Mouse (Mus musculus): ENCODE data around the gene Srp54c.
"Not testable (repeated sequence)": the region's sequence is repeated elsewhere in the genome, so short reads cannot be mapped to it uniquely, and the experiment has no call there.

The Srp54c gene

GRCm38 (mm10) chr12:55229626-55230519, at the start of gene Srp54c:
Gene Srp54c, plus strand, starts transcription at chr12:55230168.
- DNase-seq (ENCODE audit: inconsistent ontology term): not testable (repeated sequence)

GRCm38 (mm10) chr12:55187686-55188085, 42.3 kb upstream of the Srp54c start:
- not testable (repeated sequence) for DNase-seq (ENCODE audit: inconsistent ontology term)

- not testable (repeated sequence) for DNase-seq (ENCODE audit: inconsistent ontology term)
Measured at GRCm38 (mm10) chr12:55189127-55189526, 40.8 kb upstream of the Srp54c start.

- not testable (repeated sequence) for DNase-seq (ENCODE audit: inconsistent ontology term)
Measured at GRCm38 (mm10) chr12:55199306-55199705, 30.7 kb upstream of the Srp54c start, which contains the start of gene 1700047I17Rik2. Gene 1700047I17Rik2, plus strand, starts transcription at chr12:55199592.

- not testable (repeated sequence) for DNase-seq (ENCODE audit: inconsistent ontology term)
Measured at GRCm38 (mm10) chr12:55199799-55200198, 30.2 kb upstream of the Srp54c start.

- not testable (repeated sequence) for DNase-seq (ENCODE audit: inconsistent ontology term)
Measured at GRCm38 (mm10) chr12:55212944-55213343, 17.0 kb upstream of the Srp54c start.

GRCm38 (mm10) chr12:55230520-55230861, 523 bp downstream of the Srp54c start:
- DNase-seq (ENCODE audit: inconsistent ontology term): not testable (repeated sequence)

GRCm38 (mm10) chr12:55242243-55242642, 12.3 kb downstream of the Srp54c start:
- not testable (repeated sequence) for DNase-seq (ENCODE audit: inconsistent ontology term)

GRCm38 (mm10) chr12:55261950-55262349, 32.0 kb downstream of the Srp54c start:
- not testable (repeated sequence) for DNase-seq (ENCODE audit: inconsistent ontology term)

GRCm38 (mm10) chr12:55263385-55263784, 33.4 kb downstream of the Srp54c start:
- not testable (repeated sequence) for DNase-seq (ENCODE audit: inconsistent ontology term)

- DNase-seq (ENCODE audit: inconsistent ontology term): no peak
Measured at GRCm38 (mm10) chr12:55272243-55272642, 42.3 kb downstream of the Srp54c start.

- DNase-seq (ENCODE audit: inconsistent ontology term): not testable (repeated sequence)
Measured at GRCm38 (mm10) chr12:55277583-55277982, 47.6 kb downstream of the Srp54c start.

- DNase-seq (ENCODE audit: inconsistent ontology term): no peak
Measured at GRCm38 (mm10) chr12:55298112-55298511, 68.1 kb downstream of the Srp54c start.

GRCm38 (mm10) chr12:55299336-55299735, 69.4 kb downstream of the Srp54c start, which contains the start of gene 1110008L16Rik:
Gene 1110008L16Rik, plus strand, starts transcription at chr12:55299577.
- no peak for DNase-seq (ENCODE audit: inconsistent ontology term)

GRCm38 (mm10) chr12:55300820-55301351, 70.9 kb downstream of the Srp54c start:
- no peak for DNase-seq (ENCODE audit: inconsistent ontology term)

- peak; percentile 19 for DNase-seq (ENCODE audit: inconsistent ontology term)
Measured at GRCm38 (mm10) chr12:55301472-55302300, 71.7 kb downstream of the Srp54c start.

GRCm38 (mm10) chr12:55302485-55303441, 72.8 kb downstream of the Srp54c start, which contains the start of gene Ppp2r3c:
Gene Ppp2r3c, minus strand, starts transcription at chr12:55302998.
- peak; percentile 94 for DNase-seq (ENCODE audit: inconsistent ontology term)

- no peak for DNase-seq (ENCODE audit: inconsistent ontology term)
Measured at GRCm38 (mm10) chr12:55306371-55306770, 76.4 kb downstream of the Srp54c start.

- DNase-seq (ENCODE audit: inconsistent ontology term): no peak
Measured at GRCm38 (mm10) chr12:55307566-55307965, 77.6 kb downstream of the Srp54c start.

GRCm38 (mm10) chr12:55308731-55309130, 78.8 kb downstream of the Srp54c start:
- DNase-seq (ENCODE audit: inconsistent ontology term): no peak

- DNase-seq (ENCODE audit: inconsistent ontology term): no peak
Measured at GRCm38 (mm10) chr12:55309501-55309900, 79.5 kb downstream of the Srp54c start.
